In the genomic region with DNA sequence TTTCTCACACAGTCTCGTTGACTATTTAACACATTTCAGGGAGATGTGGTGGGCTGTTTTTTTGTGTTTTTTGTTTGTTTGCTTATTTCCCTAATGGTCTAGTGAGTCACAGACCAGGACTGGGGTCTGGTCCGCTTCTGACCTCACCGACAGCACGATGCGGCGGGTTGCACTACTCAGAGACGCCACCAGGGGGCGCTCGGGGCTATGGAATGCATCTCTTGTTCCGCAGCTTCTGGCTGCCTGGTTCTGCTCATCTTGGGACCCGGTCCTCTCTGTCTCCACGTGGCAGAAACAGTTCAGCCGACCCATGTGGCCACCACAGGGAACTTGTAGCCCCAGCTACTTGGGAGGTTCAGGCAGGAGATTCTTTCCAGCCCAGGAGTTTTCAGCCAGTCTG, we compare ENCODE assay signal across 9 mouse cellular contexts. TPM values are rescaled to one million over a fixed set of nuclear protein-coding genes. Genes with fewer than 3 reads are reported as not detected.
DNase-seq lines count a peak whose midpoint lies in the region; ATAC-seq and TF ChIP-seq lines count a peak whose summit lies in the region.
"Had no signal": no experiment of that assay in that cellular context is flagged by ENCODE, and none has a peak within 500 bp of the region (broad histone marks: within the 10 kb centered on the region; RNA-seq: fewer than 3 reads in every experiment).

No protein-coding gene starts in this region.

- peak; percentile 90 for DNase-seq in ES-CJ7 (ENCODE audit: low read depth, low spot score)
- peak; percentile 78 to 88 for DNase-seq in kidney, postnatal 25 days
- peak; percentile 82 for DNase-seq in lung, adult 2 months
- peak; percentile 85 for DNase-seq in retina, postnatal 1 day
- DNase-seq in urinary bladder, adult 18-20 months (ENCODE audit: low spot score in 2 of 2), result peak; percentile 60 to 81

- TF ChIP-seq POLR2A in bone marrow macrophage, adult 2 months (IDR thresholded peaks at IDR 0.05; ENCODE audit: borderline replicate concordance, low read depth, low read length), result no peak
- no peak for TF ChIP-seq POLR2A in lung, adult 2 months (IDR thresholded peaks at IDR 0.05; ENCODE audit: borderline replicate concordance, extremely low read depth, low read depth, low read length)

- H3K4me3 ChIP-seq in bone marrow macrophage, adult 2 months (ENCODE audit: insufficient read depth, low read length), result no peak overlapping the region
- no peak overlapping the region for H3K4me3 ChIP-seq in embryonic facial prominence, embryonic 15.5 days (replicated peaks)
- H3K4me3 ChIP-seq in heart, embryonic 15.5 days, result no peak overlapping the region
- no peak overlapping the region for H3K4me3 ChIP-seq in lung, adult 2 months (replicated peaks; ENCODE audit: extremely low read depth, low read depth, low read length)
- H3K4me3 ChIP-seq: midbrain, embryonic 12.5 days had no signal

- H3K36me3 ChIP-seq in embryonic facial prominence, embryonic 15.5 days, result no peaks in the 10 kb centered on the region
- H3K36me3 ChIP-seq in heart, embryonic 15.5 days, result no peaks in the 10 kb centered on the region
- H3K36me3 ChIP-seq: midbrain, embryonic 12.5 days had no signal

- H3K9me3 ChIP-seq in embryonic facial prominence, embryonic 15.5 days (replicated peaks), result no peaks in the 10 kb centered on the region
- no peaks in the 10 kb centered on the region for H3K9me3 ChIP-seq in heart, embryonic 15.5 days (replicated peaks)
- H3K9me3 ChIP-seq: midbrain, embryonic 12.5 days had no signal

- H3K4me1 ChIP-seq in bone marrow macrophage, adult 2 months (ENCODE audit: control insufficient read depth, insufficient read depth, low read length), result peaks cover 9% of the 10 kb centered on the region; the same call in 1 of the 2 replicates
- H3K4me1 ChIP-seq in embryonic facial prominence, embryonic 15.5 days, result peaks cover 10% of the 10 kb centered on the region
- H3K4me1 ChIP-seq in heart, embryonic 15.5 days (replicated peaks), result peaks cover 9% of the 10 kb centered on the region
- H3K4me1 ChIP-seq in lung, adult 2 months (ENCODE audit: control insufficient read depth, insufficient read depth, low read length), result peaks cover 7% of the 10 kb centered on the region

- H3K27ac ChIP-seq in bone marrow macrophage, adult 2 months (ENCODE audit: insufficient read depth, low read depth, low read length), result no peak overlapping the region
- no peak overlapping the region for H3K27ac ChIP-seq in embryonic facial prominence, embryonic 15.5 days (replicated peaks)
- no peak overlapping the region for H3K27ac ChIP-seq in heart, embryonic 15.5 days
- H3K27ac ChIP-seq: midbrain, embryonic 12.5 days had no signal

- ATAC-seq in embryonic facial prominence, embryonic 15.5 days (ENCODE audit: insufficient number of reproducible peaks, low FRiP score, low TSS enrichment, low read depth), result peak; percentile 48; the same call in 1 of the 2 replicates
- ATAC-seq in heart, embryonic 15.5 days (replicated peaks; ENCODE audit: insufficient number of reproducible peaks, insufficient read depth, low FRiP score, low read depth), result no peak

- H3K27me3 ChIP-seq in embryonic facial prominence, embryonic 15.5 days, result no peaks in the 10 kb centered on the region
- H3K27me3 ChIP-seq in heart, embryonic 15.5 days, result peaks cover 9% of the 10 kb centered on the region; the same call in 1 of the 2 replicates

- no peak overlapping the region for H3K9ac ChIP-seq in embryonic facial prominence, embryonic 15.5 days
- no peak overlapping the region for H3K9ac ChIP-seq in heart, embryonic 15.5 days
- H3K9ac ChIP-seq: midbrain, embryonic 12.5 days had no signal

- peak; percentile 90 for TF ChIP-seq CTCF in bone marrow macrophage, adult 2 months (IDR thresholded peaks at IDR 0.05; ENCODE audit: low read depth, low read length)
- peak; percentile 90 for TF ChIP-seq CTCF in lung, adult 2 months (IDR thresholded peaks at IDR 0.05; ENCODE audit: insufficient read depth, low read length)

- 0 out of 2 replicates have a peak overlapping the region, but pooled peaks have one; percentile 29 for H3K4me2 ChIP-seq in embryonic facial prominence, embryonic 15.5 days (replicated peaks)
- 0 out of 2 replicates have a peak overlapping the region, but pooled peaks have one; percentile 37 for H3K4me2 ChIP-seq in heart, embryonic 15.5 days
- H3K4me2 ChIP-seq: midbrain, embryonic 12.5 days had no signal

- WGBS in embryonic facial prominence, embryonic 15.5 days, result 4% methylated on average over 13 of the region's 13 CpGs
- WGBS in heart, embryonic 15.5 days, result 0% methylated on average over 13 of the region's 13 CpGs
- 1% methylated on average over 13 of the region's 13 CpGs for WGBS in lung, adult 2 months

RNA-seq across cellular contexts. Expression of gene Sec14l1, which starts 42.8 kb away (rescaled TPM):
- polyA plus RNA-seq in bone marrow macrophage, adult 2 months (2012; ENCODE audit: insufficient read depth, insufficient read length, missing spikeins), result 122 and 132 TPM in 2 replicates
- 61.4 and 69.3 TPM in 2 replicates for polyA plus RNA-seq in embryonic facial prominence, embryonic 15.5 days (2015; fragmentation: Nextera tagmentation; extraction: Ambion mirVana)
- 42.1 and 48.8 TPM in 2 replicates for polyA plus RNA-seq in heart, embryonic 15.5 days (2015; fragmentation: Nextera tagmentation; extraction: Ambion mirVana)
- polyA plus RNA-seq in lung, adult 2 months (2012; rRNA removed), result 123 and 133 TPM in 2 replicates
